Mouse (Mus musculus): ENCODE data around the gene Ppp1r12c. TPM values are rescaled to one million over a fixed set of nuclear protein-coding genes. Genes with fewer than 3 reads are reported as not detected.
"Not testable (repeated sequence)": the region's sequence is repeated elsewhere in the genome, so short reads cannot be mapped to it uniquely, and the experiment has no call there.

Gene Ppp1r12c
- polyA plus RNA-seq, 1 experiment from 2014 or later = 53.9 TPM

DNA sequence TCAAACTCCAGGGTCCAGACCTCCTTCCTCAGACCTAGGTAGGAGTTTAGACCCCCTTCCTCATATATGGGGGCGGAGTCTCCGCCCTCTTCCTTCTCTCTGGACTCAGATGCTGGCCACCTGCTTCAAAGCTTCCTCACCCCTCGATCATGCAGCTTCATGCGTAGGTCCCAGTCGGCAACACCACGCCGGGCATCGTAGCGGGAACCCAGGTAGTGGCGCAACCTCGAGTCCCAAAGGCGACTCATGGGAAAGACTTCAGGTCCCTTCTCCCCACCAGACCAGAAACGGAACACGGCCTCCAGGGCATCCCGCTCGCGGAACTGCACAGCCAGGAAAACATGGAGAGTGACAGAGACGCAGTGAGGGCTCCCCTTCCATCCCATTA is 25.8 kb upstream of the Ppp1r12c start:
- Histone ChIP-seq H3K9ac (no peak overlapping the region), H3K9me3 (replicated peaks) (no peaks in the 10 kb centered on the region), H3K4me3 (0 out of 2 replicates have a peak overlapping the region, but pooled peaks have one; percentile 38), H3K27me3 (replicated peaks) (peaks cover 30% of the 10 kb centered on the region), H3K4me1 (replicated peaks) (peaks cover 33% of the 10 kb centered on the region), H3K27ac (ENCODE audit: poor library complexity, severe bottlenecking) (no peak overlapping the region), H3K36me3 (no peaks in the 10 kb centered on the region), H3K4me2 (peak overlapping the region; percentile 69)
- ATAC-seq (ENCODE audit: insufficient number of reproducible peaks, low FRiP score) = no peak
- 49% methylated on average over 18 of the region's 18 CpGs for WGBS

DNA sequence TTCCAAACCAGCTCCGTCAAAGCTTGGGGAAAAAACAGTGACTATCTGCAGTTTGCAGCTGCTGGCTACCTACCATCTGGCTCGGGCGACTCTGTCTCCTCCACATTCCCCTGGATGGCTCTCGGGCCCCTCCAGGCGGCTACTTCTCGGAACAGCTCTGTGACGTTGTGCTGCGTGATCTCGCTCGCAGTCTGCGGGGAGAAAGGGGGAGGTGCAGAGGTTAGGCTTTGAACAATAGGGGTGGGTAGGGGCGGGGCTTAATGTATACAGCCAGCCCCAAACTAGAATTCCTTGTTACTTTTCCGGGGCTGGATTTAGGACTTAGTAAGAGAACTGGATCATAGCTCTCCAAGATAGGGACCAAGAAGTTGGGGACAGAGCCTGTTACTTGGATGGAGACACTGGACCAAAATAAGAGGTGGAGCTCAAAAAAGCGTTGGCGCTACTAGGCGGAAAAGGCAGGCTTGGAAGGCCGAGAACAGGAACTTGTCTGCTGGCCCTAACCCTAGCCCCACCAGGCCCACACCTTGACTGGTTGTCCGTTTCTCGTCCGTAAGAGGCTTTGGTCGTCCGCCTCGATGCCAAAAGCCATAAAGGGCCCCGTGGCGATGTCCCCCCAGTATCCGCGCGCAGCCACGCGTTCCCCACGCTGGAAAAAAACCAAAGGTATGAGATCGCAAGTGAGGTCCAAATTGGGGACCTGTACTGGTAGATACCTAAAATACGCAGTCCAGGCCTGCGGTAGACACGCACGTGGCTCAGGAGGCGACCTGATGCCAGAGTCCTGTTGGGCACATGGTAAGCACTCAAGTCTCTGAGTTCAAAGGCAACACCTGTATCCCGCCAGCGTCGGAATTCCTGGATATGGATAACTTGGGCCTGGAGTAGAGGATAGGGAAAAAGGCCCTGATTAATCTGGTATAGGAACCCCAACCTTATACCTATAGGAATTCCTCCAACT is 25.1 kb upstream of the Ppp1r12c start:
- H3K9me3 ChIP-seq (replicated peaks) = no peaks in the 10 kb centered on the region
- H3K27ac ChIP-seq (ENCODE audit: poor library complexity, severe bottlenecking) = no peak overlapping the region
- H3K4me3 ChIP-seq = peak overlapping the region; percentile 38
- peak overlapping the region; percentile 69 for H3K4me2 ChIP-seq
- peaks cover 26% of the 10 kb centered on the region for H3K4me1 ChIP-seq (replicated peaks)
- no peaks in the 10 kb centered on the region for H3K36me3 ChIP-seq
- peak; percentile 86 for ATAC-seq (ENCODE audit: insufficient number of reproducible peaks, low FRiP score)
- WGBS = 21% methylated on average over 40 of the region's 40 CpGs
- H3K9ac ChIP-seq = peak overlapping the region; percentile 62
- peaks cover 30% of the 10 kb centered on the region for H3K27me3 ChIP-seq (replicated peaks)

DNA sequence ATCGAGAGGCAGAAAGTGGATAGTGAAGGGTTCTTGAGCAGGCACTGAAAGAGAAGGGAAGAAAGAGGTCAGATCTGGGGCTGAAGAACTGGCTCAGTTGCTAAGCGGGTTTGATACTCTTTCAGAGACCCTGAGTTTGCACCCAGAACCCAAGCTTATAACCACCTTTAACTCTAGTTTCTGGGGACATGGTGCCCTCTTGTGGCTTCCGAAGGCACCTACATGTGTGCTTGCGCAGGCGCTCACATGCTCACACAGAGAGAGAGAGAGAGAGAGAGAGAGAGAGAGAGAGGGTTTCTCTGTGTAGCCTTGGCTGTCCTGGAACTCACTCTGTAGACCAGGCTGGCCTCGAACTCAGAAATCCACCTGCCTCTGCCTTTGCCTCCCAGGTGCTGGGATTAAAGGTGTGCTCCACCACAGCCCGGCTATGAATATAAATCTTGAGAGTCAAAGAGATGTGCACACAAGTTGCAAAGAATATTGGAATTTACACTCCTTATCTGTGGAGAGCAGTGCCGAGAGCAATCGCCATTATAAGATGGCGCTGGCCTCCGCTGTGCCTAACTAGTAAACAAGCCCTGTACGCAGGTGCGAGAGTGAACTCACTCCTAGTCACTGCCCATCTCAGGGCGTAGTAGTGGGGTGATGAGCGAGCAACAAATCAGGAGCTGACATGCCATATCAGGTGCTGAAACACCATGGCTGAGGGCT is 22.9 kb upstream of the Ppp1r12c start, which contains the start of gene Tnni3:
Gene Tnni3, minus strand, starts transcription at position 18 of the 711 bp plus-strand sequence.
- peak within 1 kb of the TSS; percentile 94 for H3K27ac ChIP-seq (ENCODE audit: poor library complexity, severe bottlenecking)
- peak within 1 kb of the TSS; percentile 77 for H3K4me2 ChIP-seq
- peaks cover 20% of the 10 kb centered on the region for H3K27me3 ChIP-seq (replicated peaks)
- 0 out of 2 replicates have a peak within 1 kb of the TSS, but pooled peaks have one; percentile 40 for H3K9ac ChIP-seq
- ATAC-seq (ENCODE audit: insufficient number of reproducible peaks, low FRiP score); H3K9me3 ChIP-seq (replicated peaks): not testable (repeated sequence)
- peaks cover 11% of the 10 kb centered on the region for H3K36me3 ChIP-seq
- peaks cover 43% of the 10 kb centered on the region for H3K4me1 ChIP-seq (replicated peaks)
- H3K4me3 ChIP-seq = peak within 1 kb of the TSS; percentile 61; the same call in 1 of the 2 replicates
- 68% methylated on average over 15 of the region's 15 CpGs for WGBS

DNA sequence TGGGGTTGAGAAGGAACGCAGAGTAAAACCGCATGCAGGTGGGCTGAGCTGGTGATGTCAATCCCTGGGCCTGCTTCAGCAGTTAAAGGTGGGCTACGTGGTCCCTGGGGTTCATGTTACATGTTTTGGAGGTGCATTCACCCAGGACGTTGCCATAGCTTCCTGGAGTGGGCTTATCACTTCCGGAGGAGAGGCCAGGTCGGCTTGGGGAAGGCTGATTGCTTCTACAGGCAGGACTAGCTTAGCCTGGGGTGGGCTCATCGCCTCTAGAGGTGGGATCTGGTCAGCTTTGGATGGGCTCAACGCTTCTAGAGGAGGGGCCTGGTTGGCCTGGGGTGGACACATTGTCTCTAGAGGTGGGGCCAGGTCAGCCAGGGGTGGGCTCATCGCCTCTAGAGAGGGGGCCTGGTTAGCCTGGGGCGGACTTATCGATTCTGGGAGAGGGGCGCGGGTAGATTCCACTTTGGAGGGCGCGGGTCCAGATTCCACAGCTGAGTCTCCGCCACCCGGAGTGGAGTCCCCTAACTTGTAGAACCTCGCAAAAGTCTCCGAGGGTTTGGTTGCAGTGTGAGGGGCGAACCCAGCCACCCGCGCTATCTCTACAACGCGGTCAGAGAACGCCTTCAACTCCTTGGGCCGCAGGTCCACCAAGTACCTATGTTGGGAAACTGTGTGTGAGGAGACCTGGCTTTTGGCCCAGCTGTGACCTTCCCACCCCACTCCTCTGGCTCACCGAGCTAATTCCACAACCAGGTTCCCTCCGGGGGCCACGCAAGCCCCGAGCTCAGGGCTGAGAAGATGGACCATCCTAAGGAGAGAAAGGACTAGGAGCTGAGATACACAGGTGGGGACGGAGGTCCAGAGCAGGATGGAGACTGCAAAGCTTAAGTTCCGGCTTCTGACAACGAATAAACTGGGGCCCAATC is 22.0 kb upstream of the Ppp1r12c start:
- Histone ChIP-seq H3K36me3 (peaks cover 19% of the 10 kb centered on the region), H3K4me3 (peak overlapping the region; percentile 61; the same call in 1 of the 2 replicates), H3K4me1 (replicated peaks) (peaks cover 52% of the 10 kb centered on the region), H3K27me3 (replicated peaks) (peaks cover 15% of the 10 kb centered on the region), H3K27ac (ENCODE audit: poor library complexity, severe bottlenecking) (peak overlapping the region; percentile 94), H3K4me2 (peak overlapping the region; percentile 77), H3K9ac (0 out of 2 replicates have a peak overlapping the region, but pooled peaks have one; percentile 40), H3K9me3 (replicated peaks) (no peaks in the 10 kb centered on the region)
- 77% methylated on average over 33 of the region's 33 CpGs for WGBS
- no peak for ATAC-seq (ENCODE audit: insufficient number of reproducible peaks, low FRiP score)

DNA sequence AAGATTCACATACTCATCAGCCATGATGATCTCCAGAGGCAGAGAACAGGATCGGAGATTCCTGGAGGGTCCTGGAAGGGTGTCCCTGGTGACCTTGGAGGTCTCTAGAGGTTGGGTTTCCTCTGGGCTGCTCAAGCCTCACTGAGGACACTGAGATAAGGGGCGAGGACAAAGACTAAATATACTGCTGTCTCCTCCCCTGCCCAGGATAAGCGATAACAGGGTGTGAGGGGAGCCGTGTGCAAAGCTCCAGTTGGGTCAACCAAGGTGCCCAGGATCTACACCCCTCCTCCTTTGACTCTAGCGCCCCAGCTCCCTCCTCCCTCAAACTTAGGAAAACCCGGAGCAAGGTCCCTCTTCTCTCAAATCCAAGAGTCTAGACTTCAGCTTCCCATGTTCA is 20.8 kb upstream of the Ppp1r12c start:
- peak overlapping the region; percentile 86 for H3K9ac ChIP-seq
- peak overlapping the region; percentile 94 for H3K27ac ChIP-seq (ENCODE audit: poor library complexity, severe bottlenecking)
- H3K4me3 ChIP-seq = peak overlapping the region; percentile 61
- no peaks in the 10 kb centered on the region for H3K9me3 ChIP-seq (replicated peaks)
- peaks cover 6% of the 10 kb centered on the region for H3K27me3 ChIP-seq (replicated peaks)
- ATAC-seq (ENCODE audit: insufficient number of reproducible peaks, low FRiP score) = peak; percentile 40
- H3K36me3 ChIP-seq = peaks cover 26% of the 10 kb centered on the region
- H3K4me1 ChIP-seq (replicated peaks) = peaks cover 56% of the 10 kb centered on the region
- peak overlapping the region; percentile 77 for H3K4me2 ChIP-seq
- 26% methylated on average over 6 of the region's 6 CpGs for WGBS

DNA sequence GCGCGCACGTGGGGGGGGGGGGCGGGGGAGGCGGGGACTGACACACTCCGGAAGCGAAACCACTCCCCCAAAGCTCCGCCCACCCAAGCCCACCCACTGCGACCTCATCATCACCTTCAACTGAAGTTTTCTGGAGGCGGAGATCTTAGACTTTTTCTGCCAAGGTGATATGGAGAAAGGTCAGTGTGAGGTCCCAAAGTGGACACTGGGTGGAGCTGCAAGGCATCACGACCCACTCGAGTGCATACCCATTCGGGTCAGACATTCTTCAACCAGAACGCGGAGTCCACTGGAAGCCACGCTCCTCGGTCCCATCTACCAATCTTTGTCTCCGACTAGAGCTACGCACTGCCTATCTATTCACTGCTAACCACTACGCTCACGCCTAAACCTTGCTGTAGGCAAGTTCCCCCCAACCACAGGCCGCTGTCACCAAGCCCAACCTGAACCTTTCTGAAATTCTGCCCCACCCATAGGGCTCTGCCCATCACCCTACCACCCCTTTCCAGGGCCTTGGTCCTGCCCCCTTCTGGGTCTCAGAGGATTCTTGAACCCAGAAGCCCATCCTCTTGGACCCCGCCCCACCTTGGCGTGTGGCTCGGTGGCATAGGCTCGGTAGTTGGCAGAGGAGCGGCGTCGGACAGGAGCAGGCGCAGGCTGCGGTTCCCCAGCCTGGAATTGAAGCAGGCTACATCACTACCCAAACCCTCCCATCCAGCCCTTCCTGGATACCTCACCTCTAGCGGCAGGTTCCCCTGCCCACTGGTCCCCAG is 19.9 kb upstream of the Ppp1r12c start:
- Histone ChIP-seq H3K9ac (peak overlapping the region; percentile 86), H3K4me1 (replicated peaks) (peaks cover 53% of the 10 kb centered on the region), H3K9me3 (replicated peaks) (no peaks in the 10 kb centered on the region), H3K27ac (ENCODE audit: poor library complexity, severe bottlenecking) (peak overlapping the region; percentile 94), H3K27me3 (replicated peaks) (no peaks in the 10 kb centered on the region; the same call in 1 of the 2 replicates), H3K4me2 (peak overlapping the region; percentile 77), H3K4me3 (peak overlapping the region; percentile 61), H3K36me3 (peaks cover 26% of the 10 kb centered on the region)
- peak; percentile 13; the same call in 1 of the 2 replicates for ATAC-seq (ENCODE audit: insufficient number of reproducible peaks, low FRiP score)
- WGBS = 19% methylated on average over 32 of the region's 32 CpGs

DNA sequence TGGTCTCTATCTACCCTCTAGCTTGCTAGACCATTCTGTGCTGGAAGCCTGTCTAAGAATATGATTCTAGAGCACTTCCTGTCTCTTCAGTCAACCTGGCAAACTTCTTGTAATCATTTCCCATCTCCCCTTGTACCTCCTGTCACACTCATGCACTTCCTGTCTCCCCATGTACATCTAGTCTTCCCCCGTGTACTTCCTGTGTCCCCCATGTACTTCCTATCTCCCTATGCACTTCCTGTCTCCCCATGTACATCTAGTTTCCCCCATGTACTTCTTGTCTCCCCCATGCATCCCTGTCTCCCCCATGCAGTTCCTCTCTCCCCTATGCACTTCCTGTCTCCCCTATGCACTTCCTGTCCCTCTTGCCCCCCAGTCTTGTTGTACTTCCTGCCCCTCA is 17.0 kb upstream of the Ppp1r12c start:
- 68% methylated on average over 1 of the region's 1 CpGs for WGBS
- no peaks in the 10 kb centered on the region; the same call in 1 of the 2 replicates for H3K27me3 ChIP-seq (replicated peaks)
- peaks cover 26% of the 10 kb centered on the region for H3K36me3 ChIP-seq
- H3K4me2 ChIP-seq = peak overlapping the region; percentile 77
- peak overlapping the region; percentile 34; the same call in 1 of the 2 replicates for H3K4me3 ChIP-seq
- peaks cover 76% of the 10 kb centered on the region for H3K4me1 ChIP-seq (replicated peaks)
- no peaks in the 10 kb centered on the region for H3K9me3 ChIP-seq (replicated peaks)
- no peak for ATAC-seq (ENCODE audit: insufficient number of reproducible peaks, low FRiP score)
- H3K9ac ChIP-seq = 0 out of 2 replicates have a peak overlapping the region, but pooled peaks have one; percentile 32
- peak overlapping the region; percentile 53 for H3K27ac ChIP-seq (ENCODE audit: poor library complexity, severe bottlenecking)

DNA sequence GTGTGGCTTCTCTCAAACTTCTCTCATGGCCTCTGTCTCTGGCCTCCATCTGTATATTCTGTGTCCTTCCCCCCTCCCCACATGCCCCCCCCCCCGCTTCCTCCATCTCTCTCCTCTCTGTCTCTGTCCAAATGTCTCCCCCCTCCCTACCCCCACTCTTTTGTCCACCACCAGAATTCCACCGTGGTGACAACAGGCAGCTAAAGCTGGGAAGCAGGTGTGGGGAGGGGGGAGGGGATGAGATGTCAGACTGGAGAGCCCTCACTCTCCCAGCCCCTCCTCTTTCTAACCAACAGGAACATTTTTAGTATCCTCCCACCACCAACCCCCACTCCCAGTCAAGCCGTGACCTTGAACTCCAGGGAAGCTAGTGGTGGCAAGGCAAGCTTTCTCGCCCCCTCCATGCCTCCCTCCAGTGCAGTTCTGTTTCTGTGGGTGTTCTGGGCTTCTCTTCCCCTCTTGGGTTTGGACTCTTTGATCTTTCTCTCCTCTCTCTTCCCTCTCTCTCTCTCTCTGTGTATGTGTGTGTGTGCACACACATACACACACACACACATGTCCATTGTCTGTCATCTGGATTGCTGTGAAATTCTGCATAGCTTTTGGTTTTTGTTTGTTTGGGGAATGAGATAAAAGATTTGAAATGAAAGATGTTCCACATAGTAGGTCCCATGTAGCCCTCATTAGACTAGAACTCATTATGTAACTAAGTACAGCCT is 15.0 kb upstream of the Ppp1r12c start, which contains the start of gene Tnnt1:
Gene Tnnt1, minus strand, starts transcription at position 51 of the 719 bp plus-strand sequence.
- peaks cover 26% of the 10 kb centered on the region for H3K36me3 ChIP-seq
- peak within 1 kb of the TSS; percentile 33 for H3K4me3 ChIP-seq
- peak within 1 kb of the TSS; percentile 97 for H3K27ac ChIP-seq (ENCODE audit: poor library complexity, severe bottlenecking)
- no peaks in the 10 kb centered on the region for H3K9me3 ChIP-seq (replicated peaks)
- WGBS = 26% methylated on average over 3 of the region's 4 CpGs
- H3K4me1 ChIP-seq (replicated peaks) = peaks cover 84% of the 10 kb centered on the region
- H3K9ac ChIP-seq = peak within 1 kb of the TSS; percentile 74
- H3K4me2 ChIP-seq = peak within 1 kb of the TSS; percentile 61
- peak; percentile 67 for ATAC-seq (ENCODE audit: insufficient number of reproducible peaks, low FRiP score)
- no peaks in the 10 kb centered on the region; the same call in 1 of the 2 replicates for H3K27me3 ChIP-seq (replicated peaks)

DNA sequence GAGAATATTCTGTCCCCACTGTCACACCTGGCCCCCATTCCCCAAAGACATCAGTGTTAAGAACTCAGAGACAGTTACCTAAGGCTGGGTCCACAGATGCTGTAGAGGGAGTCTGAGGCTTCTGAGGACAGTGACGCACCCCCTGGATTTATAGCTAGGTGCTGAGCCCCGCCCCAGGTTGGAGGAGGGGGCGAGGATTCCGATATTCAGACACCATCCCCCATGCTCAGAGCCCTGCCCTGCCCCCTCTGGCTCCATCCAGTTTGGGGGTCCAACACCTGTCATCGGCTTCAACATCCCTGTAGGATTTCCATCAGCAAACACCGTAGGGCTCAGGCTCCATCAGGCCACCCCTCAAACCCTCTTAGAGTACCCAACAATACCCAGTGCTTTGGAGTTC is 14.4 kb upstream of the Ppp1r12c start:
- Histone ChIP-seq H3K9me3 (replicated peaks) (no peaks in the 10 kb centered on the region), H3K27ac (ENCODE audit: poor library complexity, severe bottlenecking) (peak overlapping the region; percentile 97), H3K4me3 (peak overlapping the region; percentile 33), H3K4me2 (peak overlapping the region; percentile 61), H3K36me3 (peaks cover 25% of the 10 kb centered on the region), H3K9ac (peak overlapping the region; percentile 74), H3K4me1 (replicated peaks) (peaks cover 84% of the 10 kb centered on the region), H3K27me3 (replicated peaks) (no peaks in the 10 kb centered on the region)
- WGBS = 45% methylated on average over 6 of the region's 6 CpGs
- peak; percentile 17; the same call in 1 of the 2 replicates for ATAC-seq (ENCODE audit: insufficient number of reproducible peaks, low FRiP score)

Data from heart, embryonic 12.5 days (tissue).